Mouse (Mus musculus) kidney, embryonic 14.5 days (tissue): ENCODE results near the gene Spaca6. TPM values are rescaled to one million over a fixed set of nuclear protein-coding genes. Genes with fewer than 3 reads are reported as not detected.

Source experiments
- ATAC-seq: fragments of 200-750 bp; cut with Nextera tagmentation; 2 replicates; pipeline ENCODE4 v1.8.0; 2017; ENCODE audit warnings: moderate number of reproducible peaks, mild to moderate bottlenecking, moderate TSS enrichment, moderate library complexity; ENCODE audit not compliant: low FRiP score, low TSS enrichment
- H3K27ac ChIP-seq: fragments of 300-500 bp; sonication (generic); 2 replicates; pipeline ENCODE4 v1.5.1; 2014; ENCODE audit warnings: low read depth, mild to moderate bottlenecking, low read length, moderate library complexity, mixed read lengths
- H3K27me3 ChIP-seq: fragments of 300-500 bp; sonication (generic); 2 replicates; pipeline ENCODE4 v1.6.1; 2014; ENCODE audit warnings: mild to moderate bottlenecking, low read length; ENCODE audit not compliant: control insufficient read depth, insufficient read depth
- H3K36me3 ChIP-seq: fragments of 300-500 bp; sonication (generic); 2 replicates; pipeline ENCODE4 v1.6.1; 2014; ENCODE audit warnings: low read length, mixed read lengths; ENCODE audit not compliant: control insufficient read depth, insufficient read depth
- H3K4me1 ChIP-seq: fragments of 300-500 bp; sonication (generic); 2 replicates; pipeline ENCODE4 v1.6.1; 2014; ENCODE audit warnings: low read length, mixed read lengths; ENCODE audit not compliant: control insufficient read depth, insufficient read depth
- H3K4me2 ChIP-seq: fragments of 300-500 bp; sonication (generic); replicated peaks from 2 replicates; pipeline ENCODE4 v1.6.1; 2014; ENCODE audit warnings: low read depth, mild to moderate bottlenecking, low read length
- H3K4me3 ChIP-seq: fragments of 300-500 bp; sonication (generic); 2 replicates; pipeline ENCODE4 v1.5.1; 2014; ENCODE audit warnings: mild to moderate bottlenecking, low read length
- H3K9ac ChIP-seq: fragments of 300-500 bp; sonication (generic); 2 replicates; pipeline ENCODE4 v1.6.1; 2014; ENCODE audit warnings: low read depth, mild to moderate bottlenecking, low read length, moderate library complexity
- H3K9me3 ChIP-seq: fragments of 300-500 bp; sonication (generic); 2 replicates; pipeline ENCODE4 v1.6.1; 2016; ENCODE audit warnings: low read length; ENCODE audit not compliant: control insufficient read depth
- WGBS: fragments of 180-500 bp; shearing (Covaris S2); extraction: QIAGEN DNeasy Blood & Tissue Kit; methylation state at CpG from one replicate; pipeline ENCODE4 v1.1.7; 2014; 5-methylcytosine and 5-hydroxymethylcytosine counted together
- microRNA counts: library from miRNA; unstranded; fragments of <30 nt; microRNA quantifications from one replicate; lab custom pipeline; 2017
- microRNA-seq: library from miRNA; unstranded; fragments of <30 nt; microRNA quantifications from one replicate; pipeline ENCODE4, GENCODE M21; 2016
- polyA plus RNA-seq: library from polyadenylated mRNA; unstranded; fragments of >200 nt; fragmentation: Nextera tagmentation; extraction: Ambion mirVana; gene quantifications from 2 replicates; pipeline ENCODE4 v1.2.1, GENCODE M21; 2014

The Spaca6 gene
- polyA plus RNA-seq, 1 experiment from 2014 or later = 32.8 TPM

- H3K36me3 ChIP-seq = no peaks in the 10 kb centered on the region
- 72% methylated on average over 3 of the region's 3 CpGs for WGBS
- no peaks in the 10 kb centered on the region for H3K27me3 ChIP-seq
- H3K9ac ChIP-seq = no peak overlapping the region
- no peak overlapping the region for H3K4me3 ChIP-seq
- H3K4me1 ChIP-seq = no peaks in the 10 kb centered on the region
- no peak for ATAC-seq
- H3K9me3 ChIP-seq = no peaks in the 10 kb centered on the region
- H3K27ac ChIP-seq = no peak overlapping the region
- no peak overlapping the region for H3K4me2 ChIP-seq
These were observed 55.7 kb downstream of the Spaca6 start for GRCm38 (mm10) chr17:17882672-17883071.

GRCm38 (mm10) chr17:17883840-17884239 lies 56.9 kb downstream of the Spaca6 start, which contains the start of gene Fpr1:
Gene Fpr1 (minus strand): TSS chr17:17883940.
- no peaks in the 10 kb centered on the region for H3K9me3 ChIP-seq
- H3K27me3 ChIP-seq = no peaks in the 10 kb centered on the region
- no peaks in the 10 kb centered on the region for H3K4me1 ChIP-seq
- no peak within 1 kb of the TSS for H3K4me2 ChIP-seq
- H3K27ac ChIP-seq = no peak within 1 kb of the TSS
- no peak within 1 kb of the TSS for H3K9ac ChIP-seq
- 72% methylated on average over 1 of the region's 1 CpGs for WGBS
- H3K36me3 ChIP-seq = no peaks in the 10 kb centered on the region
- no peak within 1 kb of the TSS for H3K4me3 ChIP-seq
- ATAC-seq = no peak

- Histone ChIP-seq H3K4me2 (no peak within 1 kb of the TSS), H3K4me3 (no peak within 1 kb of the TSS), H3K36me3 (no peaks in the 10 kb centered on the region), H3K9ac (no peak within 1 kb of the TSS), H3K27me3 (no peaks in the 10 kb centered on the region), H3K9me3 (no peaks in the 10 kb centered on the region), H3K27ac (no peak within 1 kb of the TSS), H3K4me1 (no peaks in the 10 kb centered on the region)
- no peak for ATAC-seq
- WGBS = 57% methylated on average over 1 of the region's 1 CpGs
These were observed 60.9 kb downstream of the Spaca6 start, which contains the start of the genes Fpr2 and Fpr3 for GRCm38 (mm10) chr17:17887774-17888248. Gene Fpr2 (plus strand): TSS chr17:17887824. Gene Fpr3 (plus strand): TSS chr17:17887852.

GRCm38 (mm10) chr17:17889732-17890425 lies 62.9 kb downstream of the Spaca6 start:
- WGBS = 89% methylated on average over 2 of the region's 2 CpGs
- Histone ChIP-seq H3K27me3 (no peaks in the 10 kb centered on the region), H3K9me3 (no peaks in the 10 kb centered on the region), H3K4me1 (no peaks in the 10 kb centered on the region), H3K4me2 (no peak overlapping the region), H3K9ac (no peak overlapping the region), H3K27ac (no peak overlapping the region), H3K4me3 (no peak overlapping the region), H3K36me3 (no peaks in the 10 kb centered on the region)
- ATAC-seq = no peak

MicroRNAs encoded within 50 kb of the gene (microRNA counts, 519-probe panel; counts per million panel counts)
- 8,353 counts per million, percentile 86 among the panel's probes with 10 or more counts for microRNA mmu-let-7e (lab: Ali Mortazavi, UCI)
- microRNA mmu-miR-125a-3p (lab: Ali Mortazavi, UCI) = 5,309 counts per million, percentile 47 among the panel's probes with 10 or more counts
- microRNA mmu-miR-125a-5p (lab: Ali Mortazavi, UCI) = 9,811 counts per million, percentile 98 among the panel's probes with 10 or more counts
- 7,098 counts per million, percentile 76 among the panel's probes with 10 or more counts for microRNA mmu-miR-99b (lab: Ali Mortazavi, UCI)

Small RNAs within 50 kb of the gene (microRNA-seq; reads per million reads assigned to microRNA genes)
- not detected for gene Gm25927
- 4,491 reads per million, percentile 90 among the genes with 10 or more reads in this experiment for gene Mir125a
- gene Mir99b = 22,870 reads per million, percentile 97 among the genes with 10 or more reads in this experiment
- not detected for gene Mirlet7e

Other genes with a start within 250 kb of the Spaca6 start
- gene Lnpep, start 202.1 kb upstream of the Spaca6 start, polyA plus RNA-seq = 11.3 and 12.4 TPM in 2 replicates
- gene Vmn2r90, start 123.4 kb upstream of the Spaca6 start, polyA plus RNA-seq = not detected in 2 replicates
- 1.1 and 1.6 TPM in 2 replicates for gene Has1, start 28.0 kb downstream of the Spaca6 start, polyA plus RNA-seq
- 0.16 TPM in 1 of 2 replicates, not detected in the other for gene Fpr1, start 56.8 kb downstream of the Spaca6 start, polyA plus RNA-seq
- 0.23 and 0.34 TPM in 2 replicates for gene Fpr2, start 60.7 kb downstream of the Spaca6 start, polyA plus RNA-seq
- not detected in 2 replicates for gene Fpr3, start 60.7 kb downstream of the Spaca6 start, polyA plus RNA-seq
- not detected in 2 replicates for gene Fpr-rs4, start 194.6 kb downstream of the Spaca6 start, polyA plus RNA-seq
- gene Vmn2r124, start 222.3 kb downstream of the Spaca6 start, polyA plus RNA-seq = not detected in 2 replicates